Mouse (Mus musculus) lung, embryonic 16.5 days (tissue): ENCODE results near the gene Olfr221. TPM values are rescaled to one million over a fixed set of nuclear protein-coding genes. Genes with fewer than 3 reads are reported as not detected.
A peak's percentile ranks its signal among the peaks of the same experiment; 100 is the strongest.

Experiments used
- ATAC-seq: fragments of 200-750 bp; cut with Nextera tagmentation; 2 replicates; pipeline ENCODE4 v1.8.0; 2017; ENCODE audit warnings: low read depth, mild to moderate bottlenecking, moderate library complexity
- H3K27ac ChIP-seq: fragments of 300-500 bp; sonication (generic); 2 replicates; pipeline ENCODE4 v1.5.1; 2014; ENCODE audit warnings: mild to moderate bottlenecking, control low read depth, low read length
- H3K27me3 ChIP-seq: fragments of 300-500 bp; sonication (generic); 2 replicates; pipeline ENCODE4 v1.6.1; 2014; ENCODE audit warnings: low read depth, low read length, mixed read lengths; ENCODE audit not compliant: control insufficient read depth, insufficient read depth
- H3K36me3 ChIP-seq: fragments of 300-500 bp; sonication (generic); 2 replicates; pipeline ENCODE4 v1.6.1; 2014; ENCODE audit warnings: low read length; ENCODE audit not compliant: control insufficient read depth, insufficient read depth
- H3K4me1 ChIP-seq: fragments of 300-500 bp; sonication (generic); replicated peaks from 2 replicates; pipeline ENCODE4 v1.6.1; 2014; ENCODE audit warnings: low read length, mixed read lengths; ENCODE audit not compliant: control insufficient read depth, insufficient read depth
- H3K4me2 ChIP-seq: fragments of 300-500 bp; sonication (generic); 2 replicates; pipeline ENCODE4 v1.6.1; 2014; ENCODE audit warnings: low read depth, low read length, control low read depth
- H3K4me3 ChIP-seq: fragments of 300-500 bp; sonication (generic); 2 replicates; pipeline ENCODE4 v1.5.1; 2014; ENCODE audit warnings: mild to moderate bottlenecking, low read length, control low read depth
- H3K9ac ChIP-seq: fragments of 300-500 bp; sonication (generic); 2 replicates; pipeline ENCODE4 v1.6.1; 2014; ENCODE audit warnings: low read length, control low read depth
- H3K9me3 ChIP-seq: fragments of 300-500 bp; sonication (generic); 2 replicates; pipeline ENCODE4 v1.6.1; 2016; ENCODE audit warnings: low read length; ENCODE audit not compliant: control insufficient read depth
- WGBS: fragments of 180-500 bp; shearing (Covaris S2); extraction: QIAGEN DNeasy Blood & Tissue Kit; methylation state at CpG from one replicate; pipeline ENCODE4 v1.1.7; 2014; 5-methylcytosine and 5-hydroxymethylcytosine counted together
- polyA plus RNA-seq: library from polyadenylated mRNA; unstranded; fragments of >200 nt; fragmentation: Nextera tagmentation; extraction: Ambion mirVana; gene quantifications from 2 replicates; pipeline ENCODE4 v1.2.1, GENCODE M21; 2015

The Olfr221 gene
- polyA plus RNA-seq, 1 experiment from 2014 or later, result not detected

- Histone ChIP-seq H3K4me3 (no peak overlapping the region), H3K27ac (no peak overlapping the region), H3K27me3 (no peaks in the 10 kb centered on the region), H3K4me1 (peaks cover 19% of the 10 kb centered on the region), H3K9me3 (no peaks in the 10 kb centered on the region), H3K4me2 (no peak overlapping the region), H3K36me3 (peaks cover 29% of the 10 kb centered on the region), H3K9ac (no peak overlapping the region)
- ATAC-seq, result no peak
- 62% methylated on average over 26 of the region's 26 CpGs for WGBS
Observed at GRCm38 (mm10) chr14:52009361-52009760, 32.9 kb downstream of the Olfr221 start.

DNA sequence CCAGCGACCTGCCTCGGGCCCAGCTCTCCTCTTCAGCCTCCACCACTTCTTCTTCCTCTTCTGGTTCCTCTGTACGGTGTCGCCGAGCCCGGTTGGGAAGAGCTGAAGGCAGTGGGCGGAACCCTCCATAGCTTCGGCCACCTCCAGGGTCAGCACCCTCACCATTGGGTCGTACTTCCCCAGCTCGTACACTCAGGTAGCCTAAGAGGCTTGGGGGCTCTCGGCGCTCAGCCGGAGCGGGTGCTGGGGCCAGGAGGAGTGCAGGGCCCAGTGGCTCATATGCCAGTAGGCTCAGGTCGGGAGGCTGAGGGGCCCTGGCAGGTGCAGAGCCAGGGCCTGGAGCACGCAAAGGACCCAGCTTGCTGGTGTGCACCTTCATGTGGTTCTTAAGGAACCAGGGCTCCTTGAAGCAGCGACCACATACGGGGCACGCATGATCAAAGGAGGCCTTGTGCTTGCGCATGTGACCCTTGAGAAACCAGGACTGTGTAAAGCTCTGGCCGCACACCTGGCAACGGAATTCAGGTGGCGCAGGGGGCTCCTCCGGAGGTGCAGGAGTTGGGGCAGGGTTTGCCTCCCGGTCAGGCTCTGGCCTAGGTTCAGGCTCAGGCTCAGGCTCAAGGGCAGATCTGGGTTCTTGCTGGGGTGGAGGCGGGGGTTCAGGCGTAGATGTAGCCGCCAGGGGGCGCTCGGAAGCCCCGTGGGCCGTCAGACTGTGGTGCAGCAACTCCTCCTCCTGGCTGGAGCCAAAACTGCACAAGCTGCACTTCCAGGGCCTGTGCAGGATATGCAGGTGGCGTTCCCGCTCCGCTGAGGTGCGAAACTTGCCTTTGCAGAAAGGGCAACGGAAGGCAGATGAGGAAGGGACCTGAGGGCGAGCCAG lies 33.7 kb downstream of the Olfr221 start:
- Histone ChIP-seq H3K4me2 (no peak overlapping the region), H3K9ac (no peak overlapping the region), H3K4me3 (no peak overlapping the region), H3K27ac (no peak overlapping the region), H3K9me3 (no peaks in the 10 kb centered on the region), H3K27me3 (no peaks in the 10 kb centered on the region), H3K36me3 (peaks cover 31% of the 10 kb centered on the region), H3K4me1 (peaks cover 17% of the 10 kb centered on the region)
- WGBS, result 47% methylated on average over 38 of the region's 38 CpGs
- ATAC-seq, result peak; percentile 81

DNA sequence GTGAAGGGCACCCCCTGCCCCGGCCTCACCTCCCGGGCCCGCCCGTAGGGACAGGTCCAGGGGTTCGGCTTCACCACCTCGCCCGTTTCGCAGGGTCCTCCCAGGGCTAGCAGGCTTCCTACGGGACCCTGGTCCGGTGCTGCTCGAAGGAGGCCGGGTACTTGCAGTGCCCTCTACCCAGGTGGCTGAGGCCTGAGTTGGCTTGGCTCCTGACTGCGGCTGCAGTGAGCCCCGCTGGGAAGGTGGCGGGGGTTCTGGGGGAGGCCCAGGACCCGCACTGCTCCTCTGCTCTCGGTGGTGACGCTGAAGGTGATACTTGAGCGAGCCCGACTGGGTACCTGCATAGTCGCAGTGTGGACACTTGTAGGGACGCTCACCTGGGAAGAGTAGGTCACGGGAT lies 35.5 kb downstream of the Olfr221 start:
- H3K9me3 ChIP-seq, result no peaks in the 10 kb centered on the region
- H3K9ac ChIP-seq, result no peak overlapping the region
- H3K4me1 ChIP-seq, result peaks cover 13% of the 10 kb centered on the region
- no peak overlapping the region for H3K27ac ChIP-seq
- peaks cover 45% of the 10 kb centered on the region for H3K36me3 ChIP-seq
- WGBS, result 93% methylated on average over 21 of the region's 23 CpGs
- no peak overlapping the region for H3K4me3 ChIP-seq
- H3K4me2 ChIP-seq, result no peak overlapping the region
- no peak for ATAC-seq
- H3K27me3 ChIP-seq, result no peaks in the 10 kb centered on the region

DNA sequence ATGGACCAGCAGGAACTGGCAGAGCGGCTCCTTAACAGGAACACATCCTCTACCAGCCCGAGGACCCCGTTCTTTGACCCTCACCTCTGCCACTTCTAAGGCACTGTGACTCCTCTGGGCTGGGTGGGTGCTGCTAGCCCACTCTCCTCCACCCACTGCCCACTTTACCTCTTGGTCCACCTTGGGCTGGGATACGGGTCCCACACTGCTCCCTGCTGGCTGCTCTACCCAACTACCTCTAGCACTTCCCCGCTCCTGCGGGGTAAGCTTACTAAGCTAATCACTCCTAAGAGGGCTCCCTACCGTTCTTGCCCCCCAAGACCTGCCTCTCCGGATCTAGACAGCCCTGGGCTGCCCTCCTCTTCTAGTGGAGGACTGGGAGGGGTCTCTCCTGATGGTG lies 36.0 kb downstream of the Olfr221 start:
- Histone ChIP-seq H3K36me3 (peaks cover 46% of the 10 kb centered on the region), H3K9ac (no peak overlapping the region), H3K4me1 (peaks cover 13% of the 10 kb centered on the region), H3K27ac (no peak overlapping the region), H3K27me3 (no peaks in the 10 kb centered on the region), H3K4me2 (no peak overlapping the region), H3K4me3 (no peak overlapping the region), H3K9me3 (no peaks in the 10 kb centered on the region)
- ATAC-seq, result no peak
- 72% methylated on average over 8 of the region's 8 CpGs for WGBS

DNA sequence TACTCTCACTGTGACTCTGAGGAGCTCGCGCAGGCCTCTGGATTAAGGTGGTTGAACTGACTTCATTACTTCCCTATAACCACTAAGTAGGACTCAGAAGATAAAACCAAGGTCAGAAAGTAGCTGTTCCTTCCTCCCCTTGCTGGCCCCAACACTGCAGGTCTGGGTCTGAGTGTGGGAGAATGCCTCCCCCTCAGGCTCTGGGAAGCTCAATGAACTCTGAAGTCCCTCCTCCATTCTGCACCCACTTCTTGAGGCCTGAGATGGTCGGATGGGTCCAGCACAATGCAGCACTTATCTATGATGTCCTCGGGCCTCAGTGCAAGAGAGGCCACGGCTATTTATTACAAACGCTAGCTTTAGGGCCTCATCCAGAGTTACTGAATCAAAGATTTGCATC lies 36.6 kb downstream of the Olfr221 start:
- H3K36me3 ChIP-seq, result peaks cover 49% of the 10 kb centered on the region
- peaks cover 9% of the 10 kb centered on the region for H3K4me1 ChIP-seq
- H3K27ac ChIP-seq, result no peak overlapping the region
- WGBS, result 85% methylated on average over 6 of the region's 6 CpGs
- no peak overlapping the region for H3K4me2 ChIP-seq
- ATAC-seq, result no peak
- no peak overlapping the region for H3K4me3 ChIP-seq
- H3K9me3 ChIP-seq, result no peaks in the 10 kb centered on the region
- no peak overlapping the region for H3K9ac ChIP-seq
- H3K27me3 ChIP-seq, result no peaks in the 10 kb centered on the region

DNA sequence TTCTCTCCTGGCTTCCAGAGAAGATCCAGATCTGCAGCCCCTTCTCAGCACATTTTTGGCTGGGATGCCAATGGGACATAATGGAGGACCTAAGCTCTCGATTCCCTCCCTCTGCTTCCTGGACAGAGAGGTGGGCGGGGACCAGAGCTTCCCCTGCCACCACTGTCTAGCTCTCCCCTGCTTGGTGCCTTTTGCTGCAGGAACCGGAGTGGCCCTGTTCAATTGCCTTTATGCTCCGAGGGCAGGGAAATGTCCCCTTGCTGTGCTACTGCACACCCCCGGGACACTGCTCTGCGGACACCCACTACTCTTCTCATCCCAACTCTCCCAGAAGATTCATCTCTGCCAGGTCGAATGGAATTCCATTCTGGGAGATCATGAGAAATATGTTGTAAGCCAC lies 37.1 kb downstream of the Olfr221 start:
- ATAC-seq, result no peak
- Histone ChIP-seq H3K27me3 (no peaks in the 10 kb centered on the region), H3K27ac (no peak overlapping the region), H3K36me3 (peaks cover 53% of the 10 kb centered on the region), H3K9me3 (no peaks in the 10 kb centered on the region), H3K4me1 (peaks cover 4% of the 10 kb centered on the region), H3K4me2 (no peak overlapping the region), H3K9ac (no peak overlapping the region), H3K4me3 (no peak overlapping the region)
- WGBS, result 72% methylated on average over 7 of the region's 7 CpGs

DNA sequence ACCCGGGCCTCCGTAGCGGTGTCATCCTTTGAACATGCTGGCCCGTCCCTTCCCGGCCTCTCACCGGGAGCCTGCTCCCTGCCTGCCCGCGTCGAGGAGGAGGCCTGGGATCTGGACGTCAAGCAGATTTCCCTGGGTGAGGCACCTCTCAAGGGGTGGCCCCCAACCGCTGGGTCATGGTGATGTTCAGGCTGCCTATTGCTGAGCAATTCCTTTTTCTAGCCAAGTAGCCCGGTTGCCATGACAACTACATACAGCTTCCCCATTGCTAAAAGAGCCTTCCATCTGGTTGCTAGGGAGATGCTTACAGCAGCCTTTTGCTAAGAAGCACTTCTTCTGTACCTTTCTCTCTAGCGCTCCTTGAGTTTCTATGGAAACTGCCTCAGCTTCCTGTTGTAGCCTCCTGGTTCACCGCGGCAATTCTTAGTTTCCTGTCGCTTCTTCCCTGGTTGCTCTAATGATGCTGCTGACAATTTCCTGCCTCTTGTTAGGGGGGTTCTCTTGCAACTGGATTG lies 38.2 kb downstream of the Olfr221 start:
- H3K27ac ChIP-seq, result no peak overlapping the region
- 40% methylated on average over 16 of the region's 16 CpGs for WGBS
- no peak for ATAC-seq

GRCm38 (mm10) chr14:51997483-51997882 lies 44.8 kb downstream of the Olfr221 start:
- Histone ChIP-seq H3K4me1 (no peaks in the 10 kb centered on the region), H3K4me3 (no peak overlapping the region), H3K27ac (no peak overlapping the region), H3K27me3 (no peaks in the 10 kb centered on the region), H3K9ac (no peak overlapping the region), H3K4me2 (no peak overlapping the region), H3K36me3 (peaks cover 45% of the 10 kb centered on the region), H3K9me3 (no peaks in the 10 kb centered on the region)
- no peak for ATAC-seq
- WGBS, result 87% methylated on average over 14 of the region's 14 CpGs

More for the DNA sequence above, 38.2 kb downstream of the Olfr221 start:
- no peak overlapping the region for H3K4me3 ChIP-seq
- H3K4me2 ChIP-seq, result no peak overlapping the region
- H3K36me3 ChIP-seq, result peaks cover 55% of the 10 kb centered on the region
- no peak overlapping the region for H3K9ac ChIP-seq
- peaks cover 1% of the 10 kb centered on the region for H3K4me1 ChIP-seq
- H3K27me3 ChIP-seq, result no peaks in the 10 kb centered on the region
- H3K9me3 ChIP-seq, result no peaks in the 10 kb centered on the region

- no peak overlapping the region for H3K4me2 ChIP-seq
- ATAC-seq, result peak; percentile 54
- no peaks in the 10 kb centered on the region for H3K9me3 ChIP-seq
- H3K27ac ChIP-seq, result no peak overlapping the region
- H3K4me1 ChIP-seq, result no peaks in the 10 kb centered on the region
- WGBS, result 62% methylated on average over 17 of the region's 17 CpGs
- no peak overlapping the region for H3K4me3 ChIP-seq
- H3K9ac ChIP-seq, result no peak overlapping the region
- no peaks in the 10 kb centered on the region for H3K27me3 ChIP-seq
- H3K36me3 ChIP-seq, result peaks cover 43% of the 10 kb centered on the region
Observed at GRCm38 (mm10) chr14:51996866-51997265, 45.4 kb downstream of the Olfr221 start.
